Mouse (Mus musculus) G1E (cell line): Measurements from ENCODE around the gene Dcp1a.

Source experiments
- CTCF ChIP-seq: IDR thresholded peaks from 2 replicates; pipeline ENCODE4 v1.5.1; 2012; ENCODE audit warnings: low read depth, low read length, inconsistent platforms, mixed read lengths
- GATA1 ChIP-seq: IDR thresholded peaks from 2 replicates; pipeline ENCODE4 v1.6.1; 2012; ENCODE audit warnings: borderline replicate concordance, low read length, inconsistent platforms, mixed read lengths
- TAL1 ChIP-seq: conservative IDR thresholded peaks from 2 replicates; pipeline ENCODE4 v1.6.1; 2012; ENCODE audit warnings: low read depth, low read length, inconsistent platforms, mixed read lengths

- TF ChIP-seq TAL1: no peak
- TF ChIP-seq CTCF: no peak
- TF ChIP-seq GATA1: no peak
Measured at GRCm38 (mm10) chr14:30531896-30532295, 52.6 kb downstream of the Dcp1a start.
